Mouse (Mus musculus): Measurements from ENCODE around the gene Kcnq5.
"Not testable (repeated sequence)": the region's sequence is repeated elsewhere in the genome, so short reads cannot be mapped to it uniquely, and the experiment has no call there.

The Kcnq5 gene

GRCm38 (mm10) chr1:21837387-21837786 lies 124.4 kb downstream of the Kcnq5 start:
- no peak for DNase-seq

DNA sequence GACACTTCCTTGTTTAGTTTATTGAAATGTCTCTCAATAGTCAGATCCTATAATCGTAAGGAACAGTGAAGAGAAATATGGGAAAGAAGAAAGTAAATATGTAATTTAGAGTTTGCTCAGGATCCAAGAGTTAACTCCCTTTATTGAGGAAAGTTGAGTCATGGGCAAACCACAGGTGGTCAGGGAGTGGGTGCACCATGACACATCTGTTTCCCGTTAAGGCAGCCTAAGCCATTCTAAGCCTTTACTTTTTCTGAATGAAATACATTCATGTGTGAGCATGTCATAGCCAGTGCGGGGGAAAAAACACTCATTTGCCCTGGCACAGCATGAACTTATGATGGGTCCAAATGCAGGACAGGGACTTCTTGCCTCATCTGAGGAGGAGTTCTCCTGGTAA lies 125.4 kb downstream of the Kcnq5 start:
- no peak for DNase-seq

DNA sequence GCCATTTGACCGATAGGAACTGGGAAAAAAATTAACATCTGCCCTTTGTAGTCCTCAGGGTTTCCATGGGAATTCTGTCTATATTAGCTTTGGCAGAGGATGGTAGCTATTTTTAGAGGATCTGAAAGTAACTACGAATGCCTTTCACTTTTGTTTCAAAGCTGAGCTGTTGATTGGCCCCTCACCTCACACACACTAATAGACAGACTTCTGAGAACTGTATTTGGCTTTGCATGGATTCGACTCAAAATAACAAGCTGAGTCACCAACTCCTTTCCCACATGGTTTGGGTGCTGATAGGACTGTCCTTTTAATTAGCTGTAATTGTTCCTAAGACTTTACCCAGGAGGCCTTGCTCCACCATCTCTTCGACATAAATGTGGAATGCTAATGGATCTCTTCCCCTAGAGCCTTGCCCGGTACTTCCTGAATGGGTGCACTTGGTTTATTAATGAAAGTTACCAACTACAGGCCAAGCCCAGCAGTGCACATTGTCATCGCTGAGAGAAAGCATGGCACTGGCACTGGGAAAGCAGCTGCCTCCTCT lies 131.8 kb downstream of the Kcnq5 start:
- DNase-seq: no peak

- no peak for DNase-seq
Observed at GRCm38 (mm10) chr1:21820066-21820630, 141.6 kb downstream of the Kcnq5 start.

DNA sequence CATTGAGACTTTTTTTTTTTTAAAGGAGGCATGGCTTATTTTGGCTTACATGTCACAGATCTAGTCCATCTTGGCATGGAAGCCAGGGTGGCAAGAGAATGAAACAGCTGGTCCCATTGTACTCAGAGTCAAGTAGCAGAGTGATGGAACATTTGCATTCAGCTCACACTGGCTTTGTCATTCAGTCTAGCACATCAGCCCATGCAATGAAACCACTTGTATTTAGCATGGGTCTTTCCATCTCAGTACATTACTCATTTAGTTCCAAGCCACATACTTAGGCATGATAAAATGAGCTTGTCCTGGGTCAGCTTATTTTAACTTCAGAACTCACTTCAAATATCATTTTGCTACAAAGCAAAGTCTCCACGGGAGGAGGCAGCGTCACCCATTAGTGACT lies 156.7 kb downstream of the Kcnq5 start:
- no peak for DNase-seq

GRCm38 (mm10) chr1:21804477-21804866 lies 157.3 kb downstream of the Kcnq5 start:
- no peak for DNase-seq

DNA sequence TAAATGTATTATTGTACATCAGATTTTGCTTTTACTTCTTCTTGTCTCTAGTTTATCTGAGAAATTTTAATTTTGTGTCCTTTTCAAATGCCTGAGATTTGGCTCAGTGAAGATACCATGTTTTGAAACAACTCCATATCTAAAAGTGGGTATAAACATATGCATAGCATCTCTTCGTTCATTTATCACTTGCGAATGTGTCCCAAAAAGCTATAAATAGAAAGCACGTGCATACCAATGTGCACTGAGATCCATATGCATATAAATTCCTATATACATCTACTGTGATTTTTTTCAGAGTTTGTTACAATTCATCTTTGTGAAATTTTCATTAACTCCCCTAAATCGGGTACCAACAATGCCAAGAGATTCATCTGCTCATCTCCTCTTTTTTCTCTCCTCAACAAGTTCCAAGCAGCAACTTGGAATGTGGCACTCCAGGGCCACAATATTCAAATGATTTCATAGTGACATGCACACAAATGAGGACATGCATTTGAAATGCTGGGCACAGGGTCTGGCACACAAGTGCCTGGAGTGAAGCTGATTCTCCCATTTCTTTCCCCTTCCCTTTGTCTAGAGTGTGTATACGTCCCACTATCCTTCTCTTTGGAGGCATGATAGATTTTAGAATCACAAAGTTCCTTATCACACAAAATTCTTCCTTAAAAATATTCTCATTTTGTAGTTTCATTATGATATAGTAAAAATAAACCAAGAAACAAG lies 157.8 kb downstream of the Kcnq5 start:
- DNase-seq: no peak

GRCm38 (mm10) chr1:21780746-21781145 lies 181.0 kb downstream of the Kcnq5 start:
- DNase-seq: no peak

- DNase-seq: no peak
Observed at GRCm38 (mm10) chr1:21777560-21777959, 184.2 kb downstream of the Kcnq5 start.

GRCm38 (mm10) chr1:21773931-21774330 lies 187.8 kb downstream of the Kcnq5 start:
- no peak for DNase-seq

- DNase-seq: no peak
Observed at GRCm38 (mm10) chr1:21770494-21770893, 191.2 kb downstream of the Kcnq5 start.

- no peak for DNase-seq
Observed at GRCm38 (mm10) chr1:21749297-21749696, 212.4 kb downstream of the Kcnq5 start.

- no peak for DNase-seq
Observed at GRCm38 (mm10) chr1:21729131-21729530, 232.6 kb downstream of the Kcnq5 start.

DNA sequence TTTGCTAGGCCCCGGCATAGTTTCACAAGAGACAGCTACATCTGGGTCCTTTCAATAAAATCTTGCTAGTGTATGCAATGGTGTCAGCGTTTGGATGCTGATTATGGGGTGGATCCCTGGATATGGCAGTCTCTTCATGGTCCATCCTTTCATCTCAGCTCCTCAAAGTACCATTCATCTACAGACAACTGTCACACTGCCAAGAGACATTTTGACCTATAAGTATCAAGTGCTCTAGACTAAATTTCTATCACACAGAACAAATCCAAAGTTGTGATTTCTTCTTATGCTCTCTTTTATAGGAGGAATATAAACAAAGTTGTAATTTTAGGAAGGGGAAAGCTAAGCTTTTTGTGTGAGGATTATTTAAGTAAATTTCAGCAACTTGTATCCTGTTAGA lies 238.5 kb downstream of the Kcnq5 start:
- not testable (repeated sequence) for DNase-seq

DNA sequence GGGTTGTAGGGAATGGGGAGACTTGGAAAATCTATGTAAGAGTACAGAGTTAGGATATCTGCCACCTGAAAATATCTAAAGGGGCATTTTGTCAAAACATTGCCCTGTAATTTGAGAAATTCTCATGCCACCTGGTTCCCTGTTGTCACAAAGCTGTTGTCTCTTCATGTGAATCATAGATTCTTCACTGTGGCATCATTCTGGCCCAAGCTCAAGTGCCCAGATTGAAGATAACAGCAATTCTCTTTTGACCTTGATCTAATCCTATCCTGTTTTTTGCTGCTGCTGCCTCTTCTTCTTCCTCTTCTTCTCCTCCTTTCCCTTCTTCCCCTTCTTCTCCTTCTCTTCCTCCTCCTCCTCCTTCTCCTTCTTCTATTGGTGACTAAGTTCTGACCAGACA lies 240.5 kb downstream of the Kcnq5 start:
- DNase-seq: peak; percentile 4 to 5

DNA sequence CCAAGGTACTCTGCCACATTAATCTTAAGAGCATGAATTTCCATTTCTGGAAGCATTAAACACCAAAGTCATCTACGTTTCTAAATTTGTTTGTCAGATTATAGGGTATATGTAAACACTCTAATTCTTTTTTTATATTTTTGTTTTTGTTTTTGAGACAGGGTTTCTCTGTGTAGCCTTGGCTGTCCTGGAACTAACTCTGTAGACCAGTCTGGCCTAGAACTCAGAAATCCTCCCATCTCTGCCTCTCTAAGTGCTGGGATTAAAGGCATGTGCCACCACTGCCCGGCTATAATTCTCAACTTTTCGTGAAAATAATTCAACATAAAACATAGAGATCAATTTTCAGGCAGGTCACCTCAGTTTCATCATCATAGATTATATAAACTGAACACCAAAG lies 246.9 kb downstream of the Kcnq5 start:
- no peak for DNase-seq

DNA sequence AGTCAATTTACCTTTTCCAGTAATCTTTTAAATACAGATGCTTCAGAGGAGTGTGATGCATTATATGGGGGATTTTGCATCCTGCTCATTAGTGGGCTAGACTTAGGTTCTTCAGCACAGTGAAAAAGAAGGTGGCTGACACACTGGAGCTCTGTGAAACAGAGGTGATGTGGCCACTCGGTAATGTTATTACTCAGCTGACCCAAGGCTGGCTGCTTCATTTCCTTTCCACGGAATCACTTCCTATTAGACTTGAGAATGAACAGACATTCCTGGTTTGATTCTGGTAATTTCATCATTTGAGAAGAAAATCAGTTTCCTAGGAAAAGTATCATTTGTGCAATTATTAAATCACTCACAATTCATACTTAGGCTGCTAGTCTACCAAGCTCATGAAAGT lies 249.0 kb downstream of the Kcnq5 start:
- DNase-seq: no peak

DNA sequence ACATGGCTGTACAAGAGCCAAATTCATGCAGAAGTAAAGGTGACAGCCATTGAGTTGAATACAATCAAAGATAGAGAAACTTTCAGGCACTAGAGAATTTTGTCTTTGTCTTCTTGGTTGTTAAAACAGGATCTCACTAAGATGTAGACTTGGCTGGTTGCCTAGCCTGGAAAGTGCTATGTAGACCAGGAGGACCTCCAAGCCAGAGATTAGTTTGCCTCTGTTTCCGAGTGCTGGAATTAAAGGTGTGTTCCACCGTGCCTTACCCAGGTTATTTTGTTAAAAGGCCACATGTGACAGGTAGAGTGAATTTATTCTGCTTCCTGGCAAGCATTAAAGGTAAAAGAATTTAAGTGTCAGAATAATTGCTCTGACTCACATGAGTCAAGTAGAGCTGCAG lies 271.3 kb downstream of the Kcnq5 start:
- no peak for DNase-seq

GRCm38 (mm10) chr1:21688918-21689317 lies 272.8 kb downstream of the Kcnq5 start:
- no peak for DNase-seq

DNA sequence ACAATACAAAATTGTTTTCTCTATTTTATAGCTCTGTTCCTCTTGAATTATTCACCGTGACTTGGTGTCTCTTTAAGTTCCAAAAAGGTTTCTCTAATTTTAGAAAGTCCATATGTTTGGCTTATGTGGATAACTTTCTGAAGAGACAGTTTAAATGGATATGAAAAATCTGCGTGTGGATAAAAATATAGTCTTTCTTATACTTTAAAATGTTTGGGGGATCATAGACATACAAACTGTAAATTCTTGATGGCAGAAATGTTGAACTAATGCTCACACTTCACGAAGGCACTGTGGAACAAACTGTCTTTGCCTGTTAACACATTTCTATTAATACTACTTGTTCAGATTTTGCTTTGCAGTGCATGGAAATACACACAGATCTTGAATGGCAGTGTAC lies 277.3 kb downstream of the Kcnq5 start:
- DNase-seq: no peak

- no peak for DNase-seq
Observed at GRCm38 (mm10) chr1:21676805-21677204, 284.9 kb downstream of the Kcnq5 start.

GRCm38 (mm10) chr1:21660840-21661239 lies 300.9 kb downstream of the Kcnq5 start:
- no peak for DNase-seq

GRCm38 (mm10) chr1:21650820-21651219 lies 310.9 kb downstream of the Kcnq5 start:
- no peak for DNase-seq

DNA sequence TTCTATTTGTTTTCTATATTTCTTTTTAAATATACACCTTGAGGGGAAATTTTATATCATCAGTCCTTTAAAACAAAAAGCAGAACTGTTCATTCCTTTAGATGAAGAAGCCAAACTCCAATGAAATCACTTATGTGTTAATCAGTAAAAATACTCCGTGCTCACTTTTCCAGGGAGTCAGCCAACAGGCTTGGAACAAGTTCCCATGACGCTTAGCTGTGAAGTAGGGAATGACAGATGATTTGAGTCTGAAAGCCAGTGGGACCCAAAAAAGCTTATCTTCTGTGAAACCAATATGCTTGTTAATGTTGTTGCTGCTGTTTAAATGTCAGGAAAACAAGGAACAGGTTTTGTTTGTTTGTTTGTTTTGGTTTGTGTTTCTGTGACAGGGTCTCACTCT lies 326.3 kb downstream of the Kcnq5 start:
- no peak for DNase-seq

- no peak for DNase-seq
Observed at GRCm38 (mm10) chr1:21634013-21634412, 327.7 kb downstream of the Kcnq5 start.

All from cerebellum, postnatal 36 days (tissue).